Mouse (Mus musculus) ES-E14 (cell line): ENCODE measurements around the gene Ifitm5.

Experiments used
- CHD2 ChIP-seq: IDR thresholded peaks from 2 replicates; pipeline ENCODE4 v1.6.1; 2014; ENCODE audit warnings: mild to moderate bottlenecking, low read depth, low read length, inconsistent platforms
- MAFK ChIP-seq: IDR thresholded peaks from 2 replicates; pipeline ENCODE4 v1.6.1; 2014; ENCODE audit warnings: mild to moderate bottlenecking, low read depth, low read length, inconsistent platforms; ENCODE audit not compliant: insufficient read depth
- ZC3H11A ChIP-seq: IDR thresholded peaks from 2 replicates; pipeline ENCODE4 v1.6.1; 2012; ENCODE audit warnings: low read depth, mild to moderate bottlenecking, inconsistent platforms, low read length, borderline replicate concordance
- ZNF384 ChIP-seq: IDR thresholded peaks from 2 replicates; pipeline ENCODE4 v1.6.1; 2012; ENCODE audit warnings: low read depth, low read length, inconsistent platforms

- TF ChIP-seq ZNF384 (no peak), CHD2 (no peak), MAFK (no peak), ZC3H11A (no peak)
Measured at GRCm38 (mm10) chr7:140923070-140923775, 26.9 kb downstream of the Ifitm5 start.
